Mouse (Mus musculus): ENCODE measurements around the gene Prkar1b.

DNA sequence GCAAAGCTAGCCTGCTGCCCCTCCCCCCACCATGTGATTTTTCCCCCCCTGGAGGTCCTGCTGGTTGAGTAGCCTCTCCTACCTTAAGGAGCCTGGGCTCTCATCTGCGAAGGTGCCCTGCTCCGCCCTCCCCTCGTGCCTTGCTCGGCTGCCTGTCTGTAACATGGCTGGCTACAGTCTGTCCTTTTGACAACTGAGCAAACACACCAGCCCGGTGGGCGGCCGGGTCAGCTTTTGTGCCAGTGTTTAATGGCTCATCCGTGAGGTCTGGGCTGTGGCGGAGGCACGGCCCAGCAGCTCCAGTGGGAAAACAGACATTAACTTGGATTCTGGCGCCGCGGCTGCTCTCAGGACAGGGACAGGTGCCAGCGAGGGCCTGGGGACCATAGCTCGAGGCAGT lies 122.2 kb downstream of the Prkar1b start:
- no peak for TF ChIP-seq CTCF (IDR thresholded peaks at IDR 0.05; ENCODE audit: low read depth)
- TF ChIP-seq EP300 (IDR thresholded peaks at IDR 0.05; ENCODE audit: low read depth): no peak

Measured in liver, postnatal 0 days (tissue).